Mouse (Mus musculus): ENCODE data around the gene Parg. TPM values are rescaled to one million over a fixed set of nuclear protein-coding genes. Genes with fewer than 3 reads are reported as not detected.
"Not testable (repeated sequence)": the region's sequence is repeated elsewhere in the genome, so short reads cannot be mapped to it uniquely, and the experiment has no call there.

The Parg gene
- total RNA-seq, 2 experiments from 2014 or later = 42.8 to 50.8 TPM

- no peak overlapping the region for H3K4me3 ChIP-seq
- no peak for DNase-seq (ENCODE audit: low spot score in 2 of 2)
- TF ChIP-seq CTCF (conservative IDR thresholded peaks at IDR 0.05) = no peak
- H3K27ac ChIP-seq = no peak overlapping the region
Measured at GRCm38 (mm10) chr14:32190627-32191391, 10.9 kb upstream of the Parg start.

- Histone ChIP-seq H3K4me3 (no peak overlapping the region), H3K27ac (no peak overlapping the region)
- TF ChIP-seq CTCF (conservative IDR thresholded peaks at IDR 0.05) = no peak
- no peak for DNase-seq (ENCODE audit: low spot score in 2 of 2)
Measured at GRCm38 (mm10) chr14:32191926-32192325, 9.8 kb upstream of the Parg start.

DNA sequence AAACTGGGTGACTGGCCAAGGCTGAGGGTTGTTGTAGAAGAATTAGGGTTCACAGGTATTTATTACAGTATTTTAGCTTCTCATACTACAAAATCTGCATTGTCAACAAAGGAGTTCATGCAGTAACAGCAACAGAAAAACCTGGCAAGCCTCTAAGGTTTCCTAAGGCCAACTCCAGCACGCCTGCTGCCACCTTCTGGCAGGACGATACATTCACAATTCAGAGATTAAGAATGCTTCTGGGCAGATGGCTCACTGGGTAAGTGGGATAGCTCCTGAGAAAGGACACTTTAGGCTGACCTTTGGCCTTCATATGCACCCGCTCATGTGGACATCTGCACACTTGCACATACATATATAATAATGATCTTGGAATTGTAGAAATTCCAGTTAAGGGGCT, 9.3 kb upstream of the Parg start:
- no peak overlapping the region for H3K4me3 ChIP-seq
- TF ChIP-seq CTCF (conservative IDR thresholded peaks at IDR 0.05) = peak; percentile 84
- H3K27ac ChIP-seq = no peak overlapping the region
- DNase-seq (ENCODE audit: low spot score in 2 of 2) = peak; percentile 33 to 59

DNA sequence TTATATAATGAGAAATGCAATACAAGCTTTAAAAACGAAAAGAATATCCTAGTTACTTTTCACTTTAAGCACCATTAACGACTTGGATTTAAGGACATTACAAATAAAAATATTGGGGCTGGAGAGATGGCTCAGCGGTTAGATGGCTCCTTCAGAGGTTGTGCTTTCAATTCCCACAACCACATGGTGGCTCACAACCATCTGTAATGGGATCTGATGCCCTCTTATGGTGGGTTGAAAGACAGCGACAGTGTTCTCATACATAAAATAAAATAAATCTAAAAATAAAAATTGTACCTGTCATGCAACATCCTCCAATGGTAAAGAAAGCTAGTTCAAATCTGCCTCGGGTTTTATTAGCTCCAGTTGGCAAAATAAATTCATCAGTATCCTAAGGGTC, 8.2 kb upstream of the Parg start:
- H3K4me3 ChIP-seq; H3K27ac ChIP-seq; DNase-seq (ENCODE audit: low spot score in 2 of 2): not testable (repeated sequence)
- TF ChIP-seq CTCF (conservative IDR thresholded peaks at IDR 0.05) = peak; percentile 54

DNA sequence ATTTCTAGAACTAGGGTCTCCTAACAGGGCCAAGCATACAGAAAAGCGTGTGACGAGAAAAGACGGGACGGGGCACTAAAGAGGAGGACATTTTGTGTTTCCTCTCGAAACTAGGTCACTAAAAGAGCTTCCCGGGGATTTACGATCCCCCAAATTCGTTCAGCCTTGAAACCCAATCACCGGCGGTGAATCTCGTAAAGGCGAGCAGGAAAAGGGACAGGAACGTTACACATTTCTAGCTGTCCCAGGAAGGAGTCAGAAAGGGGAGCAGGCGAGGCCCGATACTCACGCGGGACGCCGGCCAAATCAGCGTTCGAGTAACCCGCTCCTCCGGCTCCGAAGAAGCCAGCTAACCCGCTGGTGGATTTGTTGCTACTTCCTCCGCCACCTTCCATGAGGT, 395 bp upstream of the Parg start:
- no peak for TF ChIP-seq CTCF (conservative IDR thresholded peaks at IDR 0.05)
- H3K4me3 ChIP-seq = peak overlapping the region; percentile 91
- DNase-seq (ENCODE audit: low spot score in 2 of 2) = peak in 1 of 2 experiments; percentile 3
- H3K27ac ChIP-seq = peak overlapping the region; percentile 90

DNA sequence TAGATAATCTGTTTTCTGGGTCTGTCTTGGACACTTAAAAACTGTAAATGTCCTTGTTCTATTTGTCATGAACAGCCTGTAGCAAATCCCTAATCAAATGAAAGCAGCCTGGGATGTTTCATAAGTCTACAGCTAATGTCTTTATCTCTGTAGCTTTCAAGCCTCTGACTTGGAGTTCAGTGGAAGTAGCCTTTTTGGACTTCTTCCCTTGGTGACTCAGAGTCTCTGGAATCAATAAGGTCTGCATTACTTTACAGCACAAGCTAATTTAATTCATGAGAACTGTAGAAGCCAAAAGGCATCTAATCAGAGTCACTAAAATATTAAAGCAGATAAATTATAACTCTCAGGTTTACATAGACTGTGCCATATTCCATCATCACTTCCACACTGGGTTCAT, 24.9 kb downstream of the Parg start:
- TF ChIP-seq CTCF (conservative IDR thresholded peaks at IDR 0.05) = no peak
- H3K27ac ChIP-seq = no peak overlapping the region
- H3K4me3 ChIP-seq = no peak overlapping the region
- DNase-seq (ENCODE audit: low spot score in 2 of 2) = no peak

DNA sequence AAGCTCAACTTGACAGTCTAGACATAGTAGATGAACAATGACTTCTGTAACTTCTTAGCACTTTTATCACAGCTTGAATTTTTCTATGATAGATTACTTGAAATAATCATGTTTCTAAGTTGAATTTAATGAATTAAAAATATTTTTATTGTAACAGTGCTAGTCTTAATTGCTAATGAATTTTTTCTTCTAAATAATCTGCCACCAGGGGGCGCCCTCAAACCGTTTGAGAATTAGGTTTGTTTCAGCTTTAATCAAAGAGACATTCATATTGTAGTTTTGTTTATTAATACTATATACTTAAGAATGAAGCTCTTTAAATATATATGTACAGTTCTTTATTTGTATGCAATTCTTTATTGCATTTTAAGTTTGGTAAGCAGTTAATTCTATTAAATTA, 27.2 kb downstream of the Parg start:
- H3K4me3 ChIP-seq = no peak overlapping the region
- peak; percentile 95 for TF ChIP-seq CTCF (conservative IDR thresholded peaks at IDR 0.05)
- no peak overlapping the region for H3K27ac ChIP-seq
- peak; percentile 47 to 81 for DNase-seq (ENCODE audit: low spot score in 2 of 2)

DNA sequence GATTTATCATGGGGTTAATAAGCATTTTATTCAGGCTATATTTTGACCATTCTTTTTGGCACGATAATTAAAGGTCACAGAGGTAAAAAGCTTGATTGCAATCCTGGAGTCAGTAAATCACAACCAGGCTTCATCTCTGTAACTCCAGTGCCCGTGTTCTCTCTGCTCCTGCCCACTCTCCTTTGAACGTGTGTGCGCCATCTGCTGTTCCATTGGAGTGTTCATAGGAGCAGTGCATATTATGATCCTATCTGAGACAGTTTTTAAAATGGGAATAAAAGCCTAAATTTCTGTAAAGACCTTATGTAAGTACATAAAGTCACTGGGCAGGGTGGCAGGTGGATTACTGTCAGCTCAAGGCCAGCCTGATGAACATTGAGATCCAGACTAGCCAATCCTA, 40.7 kb downstream of the Parg start:
- peak overlapping the region; percentile 29 for H3K27ac ChIP-seq
- peak; percentile 44 to 61 for DNase-seq (ENCODE audit: low spot score in 2 of 2)
- no peak overlapping the region for H3K4me3 ChIP-seq
- TF ChIP-seq CTCF (conservative IDR thresholded peaks at IDR 0.05) = peak; percentile 67

GRCm38 (mm10) chr14:32246019-32246418, 44.3 kb downstream of the Parg start:
- no peak overlapping the region for H3K27ac ChIP-seq
- no peak overlapping the region for H3K4me3 ChIP-seq
- DNase-seq (ENCODE audit: low spot score in 2 of 2) = no peak
- no peak for TF ChIP-seq CTCF (conservative IDR thresholded peaks at IDR 0.05)

DNA sequence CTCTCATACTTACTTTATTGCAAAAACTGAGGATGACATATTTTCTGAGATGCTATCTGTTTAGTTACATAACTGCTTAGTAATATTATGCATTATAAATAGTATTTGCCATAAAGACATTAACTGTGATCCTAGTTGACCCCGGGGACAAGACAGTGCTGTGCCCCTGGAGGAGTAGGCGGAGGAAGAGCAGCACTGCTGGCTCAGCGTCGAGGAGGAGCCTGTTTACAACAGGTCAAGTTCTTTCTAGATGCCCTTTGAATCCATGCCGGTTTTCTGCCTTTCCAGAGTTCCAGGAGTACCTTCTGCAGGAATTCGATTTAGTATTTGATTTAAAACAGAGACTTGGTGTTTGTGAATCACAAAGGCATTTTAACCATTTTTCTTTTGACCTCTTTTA, 47.9 kb downstream of the Parg start:
- H3K27ac ChIP-seq = no peak overlapping the region
- no peak for TF ChIP-seq CTCF (conservative IDR thresholded peaks at IDR 0.05)
- H3K4me3 ChIP-seq = no peak overlapping the region
- no peak for DNase-seq (ENCODE audit: low spot score in 2 of 2)

GRCm38 (mm10) chr14:32260830-32261229, 59.1 kb downstream of the Parg start:
- Histone ChIP-seq H3K27ac (no peak overlapping the region), H3K4me3 (no peak overlapping the region)
- DNase-seq (ENCODE audit: low spot score in 2 of 2) = no peak
- no peak for TF ChIP-seq CTCF (conservative IDR thresholded peaks at IDR 0.05)

DNA sequence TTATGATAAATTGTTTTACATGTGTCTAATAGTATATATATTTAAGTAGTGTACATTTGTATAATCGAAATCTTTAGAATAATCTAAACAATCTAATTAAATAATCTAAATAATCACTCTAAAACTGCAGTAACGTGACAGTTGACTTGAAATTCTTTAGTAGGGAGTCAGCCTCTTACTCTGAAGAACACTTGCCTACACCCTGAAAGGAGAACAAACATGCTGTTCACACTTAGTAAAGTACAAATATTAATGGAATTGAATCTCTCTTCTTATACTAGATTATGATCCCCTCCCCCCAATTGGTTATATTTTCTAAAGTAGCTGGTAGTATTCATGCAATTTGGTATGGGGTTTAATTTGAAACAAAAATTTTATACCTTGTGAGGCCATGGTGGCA, 60.0 kb downstream of the Parg start:
- no peak overlapping the region for H3K4me3 ChIP-seq
- no peak for DNase-seq (ENCODE audit: low spot score in 2 of 2)
- no peak for TF ChIP-seq CTCF (conservative IDR thresholded peaks at IDR 0.05)
- no peak overlapping the region for H3K27ac ChIP-seq

DNA sequence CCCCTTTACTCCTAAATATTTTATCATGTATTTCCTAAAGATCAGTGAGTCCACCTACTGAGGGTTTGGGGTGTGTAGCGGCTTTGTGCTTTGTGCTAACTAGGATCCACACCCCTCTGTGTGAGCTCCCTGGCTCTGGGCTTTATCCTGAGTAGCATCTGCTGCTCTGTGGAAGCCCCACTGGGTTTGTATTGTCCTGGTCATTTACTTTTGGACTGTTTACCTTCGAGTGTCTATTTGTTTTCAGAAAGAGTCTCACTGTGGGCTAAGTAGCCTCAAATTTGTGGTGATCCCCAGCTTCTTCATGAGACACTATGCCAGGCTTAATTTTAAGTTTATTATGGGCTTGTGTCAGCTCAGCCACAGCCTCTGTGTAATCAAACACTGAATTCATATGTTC, 67.2 kb downstream of the Parg start:
- no peak for DNase-seq (ENCODE audit: low spot score in 2 of 2)
- Histone ChIP-seq H3K27ac (0 out of 2 replicates have a peak overlapping the region, but pooled peaks have one; percentile 36), H3K4me3 (no peak overlapping the region)
- TF ChIP-seq CTCF (conservative IDR thresholded peaks at IDR 0.05) = no peak

GRCm38 (mm10) chr14:32269589-32269988, 67.8 kb downstream of the Parg start:
- TF ChIP-seq CTCF (conservative IDR thresholded peaks at IDR 0.05) = peak; percentile 73
- H3K27ac ChIP-seq = 0 out of 2 replicates have a peak overlapping the region, but pooled peaks have one; percentile 36
- no peak for DNase-seq (ENCODE audit: low spot score in 2 of 2)
- H3K4me3 ChIP-seq = no peak overlapping the region

Measured in layer of hippocampus, adult 2 months (tissue).